Mouse (Mus musculus) retina, postnatal 7 days (tissue): ENCODE data around the gene Rsph1.
A peak's percentile ranks its signal among the peaks of the same experiment; 100 is the strongest.

ENCODE experiments used
- DNase-seq: peaks from one replicate; pipeline ENCODE4 v3.0.0-alpha.2; 2012; ENCODE audit warnings: low read depth, low spot score

Gene Rsph1

GRCm38 (mm10) chr17:31259145-31259544 lies 18.0 kb downstream of the Rsph1 start:
- DNase-seq = no peak

DNA sequence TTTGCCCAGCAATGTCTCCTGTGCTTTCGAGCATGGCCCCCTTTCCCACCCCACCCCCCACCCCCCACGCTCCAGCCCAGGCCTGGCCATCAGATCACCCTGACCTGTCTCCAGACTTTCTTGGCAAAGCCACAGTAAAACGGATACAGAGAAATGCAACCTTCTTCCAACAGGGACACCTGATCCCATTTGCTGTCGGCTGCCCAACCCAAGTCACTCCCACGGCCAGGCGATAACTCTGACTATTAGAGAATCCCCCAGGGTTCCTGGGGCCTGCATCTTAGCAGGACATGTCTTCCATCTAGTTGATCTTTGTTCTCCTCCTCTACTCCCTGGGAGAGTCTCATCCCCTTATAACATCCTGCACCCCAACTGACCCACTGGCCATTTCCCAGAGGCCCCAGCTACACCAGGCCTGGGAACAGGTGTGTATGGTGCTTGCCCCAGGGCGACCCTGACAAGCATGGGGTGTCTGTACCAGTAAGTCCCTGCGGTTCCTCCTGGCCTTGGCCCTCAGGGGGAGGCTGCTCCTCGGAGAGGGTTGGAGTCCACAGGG lies 18.8 kb downstream of the Rsph1 start:
- DNase-seq = no peak

- no peak for DNase-seq
Observed at GRCm38 (mm10) chr17:31257898-31258297, 19.3 kb downstream of the Rsph1 start.

GRCm38 (mm10) chr17:31257149-31257548 lies 20.0 kb downstream of the Rsph1 start:
- no peak for DNase-seq

DNA sequence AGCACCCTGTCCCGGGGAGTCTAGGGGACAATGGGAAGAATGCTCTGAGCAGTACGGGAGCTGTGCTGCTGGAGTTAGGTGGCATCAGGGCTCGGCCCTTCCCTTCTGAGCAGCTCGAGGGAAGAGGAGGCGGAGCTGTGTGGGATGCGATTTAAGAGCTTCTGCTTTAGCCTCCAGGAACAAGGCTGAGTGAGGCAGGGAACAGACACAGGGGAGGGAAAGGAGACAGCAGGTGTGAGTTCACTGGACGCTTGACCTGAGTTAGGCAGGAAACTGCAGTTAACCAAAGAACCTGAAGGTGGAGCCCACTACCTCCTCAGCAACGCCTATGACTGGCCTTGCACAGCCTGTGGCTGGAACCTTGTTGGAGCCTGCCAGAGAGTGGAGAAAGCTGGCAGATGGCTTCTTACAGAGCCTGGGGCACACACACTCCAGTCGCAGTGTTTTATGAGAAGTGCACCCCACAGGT lies 22.7 kb downstream of the Rsph1 start:
- peak; percentile 58 for DNase-seq

DNA sequence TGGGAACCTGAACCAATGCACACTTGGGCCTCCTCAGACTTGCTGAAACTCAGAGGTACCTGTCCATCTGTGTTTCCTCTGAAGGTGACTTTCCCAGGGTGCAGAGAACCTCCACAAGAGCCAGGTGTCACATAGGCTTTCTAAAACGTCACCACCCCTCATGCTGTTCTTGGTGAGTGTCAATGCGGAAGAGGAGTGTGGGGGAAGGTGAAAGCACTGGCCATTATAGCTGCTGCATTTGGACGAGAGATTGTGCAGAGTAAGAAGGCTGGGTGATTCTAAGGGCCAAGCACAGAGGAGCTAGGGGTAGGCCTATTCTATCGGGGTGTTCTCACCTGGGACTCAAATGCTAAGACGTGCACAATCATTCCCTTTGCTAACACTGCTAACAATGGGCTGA lies 23.2 kb downstream of the Rsph1 start:
- no peak for DNase-seq

DNA sequence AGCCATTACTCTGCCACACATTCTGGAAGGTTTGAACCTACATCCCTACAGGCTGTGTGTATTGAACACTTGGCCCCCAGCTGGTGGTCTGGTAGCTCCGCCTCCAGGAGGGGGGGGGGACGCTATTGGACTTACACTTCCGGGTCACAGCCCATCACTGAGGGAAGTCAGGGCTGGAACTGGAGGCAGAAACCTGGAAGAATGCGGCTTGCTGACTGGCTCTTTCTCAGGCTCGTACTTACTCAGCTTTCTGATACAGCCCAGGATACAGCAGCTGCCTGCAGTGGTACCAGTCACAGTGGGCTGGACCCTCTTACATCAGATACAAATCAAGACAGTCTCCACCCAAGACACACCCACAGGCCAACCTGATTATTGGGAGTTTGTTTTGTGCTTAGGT lies 30.0 kb downstream of the Rsph1 start:
- DNase-seq = no peak

GRCm38 (mm10) chr17:31245321-31245720 lies 31.9 kb downstream of the Rsph1 start:
- no peak for DNase-seq

GRCm38 (mm10) chr17:31242764-31243163 lies 34.4 kb downstream of the Rsph1 start:
- no peak for DNase-seq

DNA sequence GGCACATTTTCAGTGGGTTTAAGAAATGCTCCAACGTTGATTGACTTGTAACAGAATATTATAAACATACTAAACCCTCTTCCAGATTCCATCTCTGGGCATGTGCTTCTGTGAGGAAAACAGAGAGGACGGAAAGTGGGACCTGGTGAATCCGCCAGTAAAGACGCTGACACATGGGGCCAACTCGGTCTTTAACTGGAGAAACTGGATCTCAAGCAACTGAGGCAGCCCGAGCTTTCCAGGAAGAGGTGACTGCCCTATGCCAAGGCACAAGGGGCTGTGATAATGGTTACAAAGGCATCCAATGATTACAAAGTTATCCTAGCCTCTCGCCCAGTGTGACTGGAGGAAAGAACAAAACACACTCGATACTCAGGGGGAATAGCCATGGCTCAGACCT lies 36.0 kb downstream of the Rsph1 start:
- no peak for DNase-seq

- DNase-seq = no peak
Observed at GRCm38 (mm10) chr17:31238234-31239020, 38.8 kb downstream of the Rsph1 start.

- no peak for DNase-seq
Observed at GRCm38 (mm10) chr17:31235915-31236314, 41.3 kb downstream of the Rsph1 start.

DNA sequence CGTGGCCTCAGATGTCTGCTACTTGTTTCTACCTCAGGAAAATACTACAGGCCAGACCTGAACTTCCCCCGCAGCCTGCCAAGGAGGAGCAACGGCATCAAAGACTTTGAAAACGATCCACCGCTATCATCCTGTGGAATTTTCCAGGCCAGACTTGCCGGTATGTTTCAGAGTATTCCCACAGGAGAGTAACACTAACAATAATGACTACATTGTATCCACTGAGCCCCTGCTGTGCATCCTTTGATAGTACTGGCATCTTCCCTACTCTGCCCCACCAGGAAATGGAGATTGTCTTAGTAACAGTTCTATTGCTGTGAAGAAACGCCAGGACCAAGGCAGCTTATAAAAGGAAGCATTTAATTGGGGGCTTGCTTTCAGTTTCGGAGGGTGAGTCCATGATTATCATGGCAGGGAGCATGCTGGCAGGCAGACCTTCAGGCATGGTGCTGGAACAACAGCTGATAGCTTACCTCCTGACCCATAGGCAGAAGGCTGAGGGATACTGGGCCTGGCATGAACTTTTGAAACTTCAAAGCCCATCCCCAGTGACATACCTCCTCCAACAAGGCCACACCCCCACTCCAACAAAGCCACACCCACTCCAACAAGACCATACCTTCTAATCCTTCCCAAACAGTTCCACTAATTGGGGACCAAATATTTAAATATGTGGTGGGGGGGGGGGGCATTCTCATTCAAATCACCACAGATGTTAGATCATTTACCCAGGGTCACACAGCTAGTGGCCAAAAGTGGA lies 44.8 kb downstream of the Rsph1 start:
- no peak for DNase-seq

DNA sequence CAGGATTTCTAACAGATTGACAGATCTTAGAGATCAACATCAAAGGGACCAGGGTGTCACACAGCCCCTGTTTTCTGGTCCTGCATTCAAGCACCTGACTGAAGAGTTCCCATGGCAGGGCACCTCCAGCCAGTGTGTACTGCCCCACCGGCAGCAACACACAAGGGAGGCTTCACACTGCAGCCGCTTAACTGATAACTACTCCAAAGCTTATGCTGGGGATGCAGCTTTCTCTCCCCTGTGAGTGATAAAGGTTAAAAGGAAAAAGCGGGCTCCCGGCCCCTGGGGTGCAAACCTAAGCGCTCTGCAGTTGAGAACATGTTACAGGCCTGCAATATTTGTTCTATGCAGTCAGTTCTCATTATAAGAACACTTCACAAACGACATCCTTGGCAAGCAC lies 45.4 kb downstream of the Rsph1 start:
- no peak for DNase-seq

- DNase-seq = no peak
Observed at GRCm38 (mm10) chr17:31226931-31227330, 50.3 kb downstream of the Rsph1 start.

- DNase-seq = no peak
Observed at GRCm38 (mm10) chr17:31226368-31226767, 50.8 kb downstream of the Rsph1 start.

DNA sequence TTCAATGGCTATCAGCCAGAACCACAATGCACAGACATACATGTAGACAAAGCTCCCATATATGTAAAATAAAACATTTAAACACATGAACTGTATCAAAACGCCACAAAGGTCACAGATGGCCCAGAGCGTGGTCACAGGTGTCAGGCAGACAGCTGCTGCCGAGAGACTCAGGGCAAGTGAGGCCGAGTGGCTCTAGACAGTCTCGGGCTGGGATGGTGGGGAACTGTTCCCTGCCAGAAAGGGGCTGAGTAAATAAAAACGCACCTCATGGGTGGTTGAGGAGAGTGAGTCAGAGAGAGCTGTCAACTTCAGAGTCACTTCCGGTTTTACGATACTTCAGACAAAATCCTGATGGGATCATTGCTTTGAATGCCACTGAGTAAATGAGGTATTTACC lies 52.6 kb downstream of the Rsph1 start:
- DNase-seq = no peak

DNA sequence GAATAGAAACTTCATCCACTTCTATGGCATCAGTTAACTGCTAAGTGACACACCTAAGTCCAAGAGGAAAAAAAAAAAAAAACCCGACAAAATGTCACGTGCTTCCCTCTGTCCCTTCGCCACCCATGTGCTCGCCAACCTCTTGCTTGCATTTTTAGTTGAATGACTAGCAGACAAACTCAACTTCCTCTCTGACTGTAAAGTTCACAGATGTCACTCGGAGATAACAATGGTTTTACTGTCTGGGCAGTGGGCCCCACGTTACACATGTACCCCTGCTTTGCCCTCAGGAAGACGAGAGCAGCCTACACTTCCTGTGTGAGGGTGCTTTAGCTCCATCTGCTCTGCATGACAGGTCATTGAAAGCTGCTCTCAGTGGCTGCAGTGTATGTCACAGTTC lies 53.3 kb downstream of the Rsph1 start:
- no peak for DNase-seq

DNA sequence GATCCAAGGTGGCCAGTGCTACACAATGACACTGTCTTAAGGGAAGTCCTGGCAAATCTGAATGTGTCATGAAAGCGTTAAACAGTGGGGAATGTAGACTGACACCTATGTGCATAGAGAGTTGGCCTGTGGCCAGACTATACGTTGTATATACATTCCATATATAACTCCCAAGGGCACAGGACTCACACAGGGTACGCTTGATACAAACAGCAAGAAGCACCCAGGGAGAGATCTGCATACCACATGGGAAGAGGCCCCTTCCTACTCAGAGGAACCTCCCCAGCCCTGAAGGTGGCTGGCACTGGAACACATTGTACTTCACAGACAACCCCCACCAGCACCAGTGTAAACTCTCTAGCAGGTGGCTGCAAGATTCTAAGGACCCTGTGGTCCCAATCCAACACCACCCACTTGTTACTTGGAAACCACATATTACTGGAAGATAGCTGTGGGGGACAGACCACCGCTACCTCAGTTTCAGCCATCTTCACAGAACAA lies 54.3 kb downstream of the Rsph1 start:
- no peak for DNase-seq

GRCm38 (mm10) chr17:31216068-31216955 lies 60.9 kb downstream of the Rsph1 start:
- DNase-seq = no peak

GRCm38 (mm10) chr17:31211881-31212280 lies 65.3 kb downstream of the Rsph1 start:
- no peak for DNase-seq
